Mouse (Mus musculus) testis, adult 2 months (tissue): Measurements from ENCODE around the gene Htatip2.
A peak's percentile ranks its signal among the peaks of the same experiment; 100 is the strongest.

Source experiments
- CTCF ChIP-seq: fragments of 200-500 bp; IDR thresholded peaks from 2 replicates; pipeline ENCODE4 v1.5.1; 2012; ENCODE audit warnings: low read depth, mild to moderate bottlenecking, inconsistent platforms, low read length, moderate library complexity; ENCODE audit not compliant: control insufficient read depth, insufficient read depth, insufficient replicate concordance
- POLR2A ChIP-seq: fragments of 200-500 bp; IDR thresholded peaks from 2 replicates; pipeline ENCODE4 v1.6.1; 2012; ENCODE audit warnings: low read depth, mild to moderate bottlenecking, inconsistent platforms, low read length, moderate library complexity; ENCODE audit not compliant: control insufficient read depth

DNA sequence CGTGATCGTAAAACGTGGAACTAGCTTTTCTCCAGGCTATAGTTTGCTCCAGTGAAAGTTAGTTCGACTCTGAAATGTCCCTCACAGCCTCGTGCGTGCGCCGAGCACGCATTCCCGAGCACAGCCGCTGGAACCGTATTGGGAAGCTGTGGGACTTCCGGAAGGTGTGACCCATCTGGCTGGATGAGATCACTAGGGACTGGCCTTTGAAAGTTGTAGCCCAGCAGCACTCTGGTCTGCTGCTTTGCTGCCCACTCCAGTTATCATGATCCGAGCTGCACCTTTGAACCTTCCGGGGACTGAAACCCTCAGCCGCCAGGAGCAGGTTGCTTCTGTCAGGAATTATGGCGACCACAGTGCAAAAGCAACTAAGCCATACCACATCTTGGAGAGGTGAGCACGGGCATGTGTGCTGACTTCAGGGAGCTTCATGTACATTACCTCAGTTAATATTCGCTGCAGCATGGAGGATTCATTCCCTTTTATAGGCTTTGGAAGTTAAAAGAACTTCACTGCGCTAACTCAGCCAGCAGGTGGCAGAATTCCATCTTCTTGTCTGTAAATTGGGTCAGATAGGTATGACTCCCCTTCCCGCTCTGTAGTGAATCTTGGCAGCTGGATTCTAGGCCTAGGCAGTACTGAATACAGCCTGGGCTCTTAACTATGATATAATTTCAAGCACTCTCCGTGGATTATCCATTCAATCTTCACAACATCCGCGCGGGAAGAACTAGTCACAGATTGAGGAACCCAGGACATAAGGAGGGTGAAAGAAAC, 6.0 kb upstream of the Htatip2 start:
- TF ChIP-seq CTCF, result 0 out of 2 replicates have a peak, but pooled peaks have one; percentile 1
- TF ChIP-seq POLR2A, result no peak
